Mouse (Mus musculus) embryonic fibroblast, embryonic 13.5 days (primary cell): ENCODE data around the gene Wfikkn1. TPM values are rescaled to one million over a fixed set of nuclear protein-coding genes. Genes with fewer than 3 reads are reported as not detected.

Experiments used
- H3K27ac ChIP-seq: 2 replicates; pipeline ENCODE4 v1.5.1; 2012; ENCODE audit warnings: low read length, control low read depth, inconsistent platforms; ENCODE audit not compliant: insufficient read depth
- H3K4me1 ChIP-seq: 2 replicates; pipeline ENCODE4 v1.6.1; 2011; ENCODE audit warnings: low read length; ENCODE audit not compliant: control insufficient read depth, insufficient read depth
- H3K4me3 ChIP-seq: 2 replicates; pipeline ENCODE4 v1.5.1; 2011; ENCODE audit warnings: mild to moderate bottlenecking, control low read depth, low read length; ENCODE audit not compliant: insufficient read depth
- CTCF ChIP-seq: IDR thresholded peaks from 2 replicates; pipeline ENCODE4 v1.5.1; 2011; ENCODE audit warnings: mild to moderate bottlenecking, control low read depth, low read length, moderate library complexity, borderline replicate concordance; ENCODE audit not compliant: insufficient read depth
- POLR2A ChIP-seq: IDR thresholded peaks from 2 replicates; pipeline ENCODE4 v1.6.1; 2011; ENCODE audit warnings: low read depth, mild to moderate bottlenecking, control low read depth, low read length, moderate library complexity
- polyA plus RNA-seq: library from polyadenylated mRNA; stranded (reverse); fragments of >200 nt; gene quantifications from 2 replicates; pipeline ENCODE4 v1.2.4, GENCODE M21; 2011; ENCODE audit warnings: low read depth; ENCODE audit not compliant: missing spikeins, insufficient read length

Gene Wfikkn1
- polyA plus RNA-seq, 1 experiment = 0.83 TPM

- TF ChIP-seq CTCF (no peak), POLR2A (no peak)
- Histone ChIP-seq H3K4me3 (no peak overlapping the region), H3K4me1 (peaks cover 14% of the 10 kb centered on the region), H3K27ac (no peak overlapping the region)
These were observed 40.1 kb downstream of the Wfikkn1 start for GRCm38 (mm10) chr17:25840519-25840918.

- TF ChIP-seq CTCF (no peak), POLR2A (no peak)
- H3K4me1 ChIP-seq = peaks cover 17% of the 10 kb centered on the region
- H3K4me3 ChIP-seq = no peak overlapping the region
- no peak overlapping the region for H3K27ac ChIP-seq
These were observed 41.0 kb downstream of the Wfikkn1 start for GRCm38 (mm10) chr17:25839455-25840235.

GRCm38 (mm10) chr17:25838904-25839303, 41.8 kb downstream of the Wfikkn1 start:
- TF ChIP-seq POLR2A (no peak), CTCF (no peak)
- Histone ChIP-seq H3K4me3 (no peak overlapping the region), H3K4me1 (peaks cover 18% of the 10 kb centered on the region), H3K27ac (no peak overlapping the region)

GRCm38 (mm10) chr17:25837533-25837932, 43.1 kb downstream of the Wfikkn1 start:
- no peak overlapping the region for H3K4me3 ChIP-seq
- peaks cover 12% of the 10 kb centered on the region for H3K4me1 ChIP-seq
- TF ChIP-seq POLR2A (no peak), CTCF (no peak)
- H3K27ac ChIP-seq = no peak overlapping the region

- Histone ChIP-seq H3K4me1 (peaks cover 12% of the 10 kb centered on the region), H3K27ac (no peak within 1 kb of the TSS), H3K4me3 (0 out of 2 replicates have a peak within 1 kb of the TSS, but pooled peaks have one; percentile 3)
- TF ChIP-seq POLR2A = peak; percentile 63
- no peak for TF ChIP-seq CTCF
These were observed 43.6 kb downstream of the Wfikkn1 start, which contains the start of gene Rhbdl1 for GRCm38 (mm10) chr17:25837076-25837410. TSS of gene Rhbdl1 (minus strand) at chr17:25837295.

- peaks cover 12% of the 10 kb centered on the region for H3K4me1 ChIP-seq
- H3K4me3 ChIP-seq = 0 out of 2 replicates have a peak overlapping the region, but pooled peaks have one; percentile 3
- no peak overlapping the region for H3K27ac ChIP-seq
- TF ChIP-seq POLR2A (no peak; the same call in 1 of the 2 replicates), CTCF (no peak)
These were observed 44.1 kb downstream of the Wfikkn1 start for GRCm38 (mm10) chr17:25836397-25837075.

GRCm38 (mm10) chr17:25835816-25836215, 44.8 kb downstream of the Wfikkn1 start:
- TF ChIP-seq CTCF (no peak), POLR2A (no peak)
- Histone ChIP-seq H3K4me1 (peaks cover 14% of the 10 kb centered on the region), H3K27ac (no peak overlapping the region), H3K4me3 (no peak overlapping the region)

GRCm38 (mm10) chr17:25835301-25835700, 45.4 kb downstream of the Wfikkn1 start:
- Histone ChIP-seq H3K27ac (no peak overlapping the region), H3K4me3 (no peak overlapping the region), H3K4me1 (peaks cover 14% of the 10 kb centered on the region)
- TF ChIP-seq POLR2A (peak; percentile 8), CTCF (no peak)

- no peak overlapping the region for H3K27ac ChIP-seq
- TF ChIP-seq CTCF (no peak), POLR2A (0 out of 2 replicates have a peak, but pooled peaks have one; percentile 8)
- H3K4me3 ChIP-seq = peak overlapping the region; percentile 69; the same call in 1 of the 2 replicates
- H3K4me1 ChIP-seq = peaks cover 14% of the 10 kb centered on the region
These were observed 45.9 kb downstream of the Wfikkn1 start for GRCm38 (mm10) chr17:25834595-25835222.

- Histone ChIP-seq H3K4me3 (peak overlapping the region; percentile 69), H3K27ac (peak overlapping the region; percentile 94; the same call in 1 of the 2 replicates), H3K4me1 (peaks cover 14% of the 10 kb centered on the region)
- TF ChIP-seq CTCF (no peak), POLR2A (no peak)
These were observed 46.6 kb downstream of the Wfikkn1 start for GRCm38 (mm10) chr17:25833961-25834594.
